Mouse (Mus musculus) embryo, embryonic 10 days (tissue): ENCODE results near the gene Vmn1r46.
"Not testable (repeated sequence)": the region's sequence is repeated elsewhere in the genome, so short reads cannot be mapped to it uniquely, and the experiment has no call there.

Experiments used
- DNase-seq: peaks from one replicate; pipeline ENCODE4 v3.0.0-alpha.2; 2015; ENCODE audit warnings: low spot score

The Vmn1r46 gene

GRCm38 (mm10) chr6:89969013-89969412, at the start of gene Vmn1r46:
Gene Vmn1r46, plus strand, starts transcription at chr6:89969313.
- no peak for DNase-seq

- DNase-seq: not testable (repeated sequence)
These were observed 28.6 kb upstream of the Vmn1r46 start, which contains the start of gene Vmn1r45 for GRCm38 (mm10) chr6:89940498-89940897. Gene Vmn1r45, minus strand, starts transcription at chr6:89940598.

- no peak for DNase-seq
These were observed 28.2 kb upstream of the Vmn1r46 start for GRCm38 (mm10) chr6:89940926-89941325.

GRCm38 (mm10) chr6:89953556-89953955, 15.6 kb upstream of the Vmn1r46 start:
- DNase-seq: no peak

GRCm38 (mm10) chr6:89966341-89966740, 2.8 kb upstream of the Vmn1r46 start:
- DNase-seq: no peak

GRCm38 (mm10) chr6:89985989-89986388, 16.9 kb downstream of the Vmn1r46 start:
- DNase-seq: no peak

- DNase-seq: not testable (repeated sequence)
These were observed 46.7 kb downstream of the Vmn1r46 start, which contains the start of gene Vmn1r47 for GRCm38 (mm10) chr6:90015847-90016246. Gene Vmn1r47, plus strand, starts transcription at chr6:90016147.
